Mouse (Mus musculus) heart, embryonic 14.5 days (tissue): ENCODE data around the gene Thpo. TPM values are rescaled to one million over a fixed set of nuclear protein-coding genes. Genes with fewer than 3 reads are reported as not detected.

Experiments
- ATAC-seq: fragments of 200-750 bp; cut with Nextera tagmentation; 2 replicates; pipeline ENCODE4 v1.8.0; 2017; ENCODE audit warnings: low read depth, moderate TSS enrichment; ENCODE audit not compliant: insufficient number of reproducible peaks, insufficient read depth, low FRiP score
- H3K27ac ChIP-seq, 2 experiments: fragments of 200-500 bp in 1 of 2; fragments of 300-500 bp in 1 of 2; sonication (generic) in 1 of 2; replicated peaks in 1 of 2; 2 replicates each; pipeline ENCODE4 v1.5.1; 2012 to 2014; ENCODE audit warnings: low read depth in 2 of 2, low read length in 2 of 2, control low read depth in 1 of 2, mild to moderate bottlenecking in 1 of 2, mixed read lengths in 1 of 2; ENCODE audit not compliant: control insufficient read depth in 1 of 2, insufficient read depth in 1 of 2
- H3K27me3 ChIP-seq: fragments of 300-500 bp; sonication (generic); 2 replicates; pipeline ENCODE4 v1.6.1; 2014; ENCODE audit warnings: mild to moderate bottlenecking, low read length, control low read depth; ENCODE audit not compliant: control insufficient read depth, insufficient read depth
- H3K36me3 ChIP-seq: fragments of 300-500 bp; sonication (generic); 2 replicates; pipeline ENCODE4 v1.6.1; 2014; ENCODE audit warnings: mild to moderate bottlenecking, control low read depth, low read length, mixed read lengths; ENCODE audit not compliant: control insufficient read depth, insufficient read depth
- H3K4me1 ChIP-seq, 2 experiments: fragments of 200-500 bp in 1 of 2; fragments of 300-500 bp in 1 of 2; sonication (generic) in 1 of 2; 2 replicates each; pipeline ENCODE4 v1.6.1; 2012 to 2014; ENCODE audit warnings: low read length in 2 of 2, control low read depth in 1 of 2, mixed read lengths in 1 of 2; ENCODE audit not compliant: control insufficient read depth in 2 of 2, insufficient read depth in 2 of 2
- H3K4me2 ChIP-seq: fragments of 300-500 bp; sonication (generic); 2 replicates; pipeline ENCODE4 v1.6.1; 2014; ENCODE audit warnings: mild to moderate bottlenecking, low read length
- H3K4me3 ChIP-seq, 2 experiments: fragments of 200-500 bp in 1 of 2; fragments of 300-500 bp in 1 of 2; sonication (generic) in 1 of 2; 2 replicates each; pipeline ENCODE4 v1.5.1; 2012 to 2014; ENCODE audit warnings: low read length in 2 of 2, mild to moderate bottlenecking in 2 of 2, control low read depth in 1 of 2, low read depth in 1 of 2, moderate library complexity in 1 of 2; ENCODE audit not compliant: control insufficient read depth in 1 of 2, insufficient read depth in 1 of 2
- H3K9ac ChIP-seq: fragments of 300-500 bp; sonication (generic); 2 replicates; pipeline ENCODE4 v1.6.1; 2014; ENCODE audit warnings: mild to moderate bottlenecking, low read length
- H3K9me3 ChIP-seq: fragments of 300-500 bp; sonication (generic); 2 replicates; pipeline ENCODE4 v1.6.1; 2016; ENCODE audit warnings: low read length, control low read depth; ENCODE audit not compliant: control insufficient read depth
- WGBS: fragments of 180-500 bp; shearing (Covaris S2); extraction: QIAGEN DNeasy Blood & Tissue Kit; methylation state at CpG from one replicate; pipeline ENCODE4 v1.1.7; 2014; 5-methylcytosine and 5-hydroxymethylcytosine counted together
- polyA plus RNA-seq: library from polyadenylated mRNA; unstranded; fragments of >200 nt; fragmentation: Nextera tagmentation; extraction: Ambion mirVana; gene quantifications from 2 replicates; pipeline ENCODE4 v1.2.1, GENCODE M21; 2014

The Thpo gene
- polyA plus RNA-seq, 1 experiment from 2014 or later: 0.34 TPM

GRCm38 (mm10) chr16:20693111-20693701, 41.1 kb downstream of the Thpo start, which contains the start of gene Fam131a:
TSS of gene Fam131a (plus strand) at chr16:20693241.
- Histone ChIP-seq H3K27ac (peak within 1 kb of the TSS; percentile 75), H3K4me3 (peak within 1 kb of the TSS; percentile 63 to 75), H3K9ac (peak within 1 kb of the TSS; percentile 77), H3K27me3 (no peaks in the 10 kb centered on the region), H3K4me1 (peaks cover 18 to 19% of the 10 kb centered on the region in 2 experiments), H3K9me3 (no peaks in the 10 kb centered on the region), H3K4me2 (peak within 1 kb of the TSS; percentile 80), H3K36me3 (peaks cover 45% of the 10 kb centered on the region)
- ATAC-seq: peak; percentile 89
- under 1% methylated on average over 37 of the region's 37 CpGs for WGBS

- H3K4me2 ChIP-seq: peak overlapping the region; percentile 80
- WGBS: 46% methylated on average over 16 of the region's 16 CpGs
- no peak overlapping the region for H3K4me3 ChIP-seq
- H3K9me3 ChIP-seq: no peaks in the 10 kb centered on the region
- no peak overlapping the region for H3K9ac ChIP-seq
- ATAC-seq: no peak
- H3K4me1 ChIP-seq: peaks cover 18 to 19% of the 10 kb centered on the region in 2 experiments
- peaks cover 53% of the 10 kb centered on the region for H3K36me3 ChIP-seq
- no peaks in the 10 kb centered on the region for H3K27me3 ChIP-seq
- no peak overlapping the region for H3K27ac ChIP-seq
Measured at GRCm38 (mm10) chr16:20692241-20692965, 41.9 kb downstream of the Thpo start.

- Histone ChIP-seq H3K9ac (no peak overlapping the region), H3K4me3 (no peak overlapping the region), H3K4me2 (no peak overlapping the region), H3K9me3 (no peaks in the 10 kb centered on the region), H3K27ac (no peak overlapping the region), H3K36me3 (peaks cover 61% of the 10 kb centered on the region), H3K27me3 (no peaks in the 10 kb centered on the region), H3K4me1 (peaks cover 18 to 19% of the 10 kb centered on the region in 2 experiments)
- no peak for ATAC-seq
- WGBS: 81% methylated on average over 1 of the region's 1 CpGs
Measured at GRCm38 (mm10) chr16:20691617-20692016, 42.7 kb downstream of the Thpo start.

- Histone ChIP-seq H3K36me3 (peaks cover 69% of the 10 kb centered on the region), H3K4me1 (peaks cover 15 to 16% of the 10 kb centered on the region in 2 experiments), H3K27me3 (no peaks in the 10 kb centered on the region), H3K4me3 (no peak overlapping the region), H3K9me3 (no peaks in the 10 kb centered on the region), H3K27ac (no peak overlapping the region), H3K9ac (no peak overlapping the region), H3K4me2 (no peak overlapping the region)
- WGBS: 76% methylated on average over 3 of the region's 3 CpGs
- no peak for ATAC-seq
Measured at GRCm38 (mm10) chr16:20690774-20691173, 43.5 kb downstream of the Thpo start.

GRCm38 (mm10) chr16:20677974-20678675, 56.2 kb downstream of the Thpo start:
- no peaks in the 10 kb centered on the region for H3K27me3 ChIP-seq
- peak overlapping the region; percentile 10; the same call in 1 of the 2 replicates for H3K9ac ChIP-seq
- peaks cover 88% of the 10 kb centered on the region for H3K36me3 ChIP-seq
- no peak overlapping the region for H3K4me2 ChIP-seq
- no peak for ATAC-seq
- no peaks in the 10 kb centered on the region for H3K9me3 ChIP-seq
- 59% methylated on average over 10 of the region's 10 CpGs for WGBS
- no peak overlapping the region for H3K4me3 ChIP-seq
- H3K27ac ChIP-seq: no peak overlapping the region; a peak in 1 of 4 replicates
- H3K4me1 ChIP-seq: peaks cover 7 to 32% of the 10 kb centered on the region in 2 experiments

GRCm38 (mm10) chr16:20677380-20677779, 56.9 kb downstream of the Thpo start:
- no peak overlapping the region for H3K4me2 ChIP-seq
- no peak overlapping the region for H3K9ac ChIP-seq
- no peak for ATAC-seq
- no peak overlapping the region for H3K27ac ChIP-seq
- H3K4me3 ChIP-seq: no peak overlapping the region
- H3K36me3 ChIP-seq: peaks cover 81% of the 10 kb centered on the region
- WGBS: 92% methylated on average over 5 of the region's 5 CpGs
- H3K9me3 ChIP-seq: no peaks in the 10 kb centered on the region
- peaks cover 7 to 32% of the 10 kb centered on the region in 2 experiments for H3K4me1 ChIP-seq
- H3K27me3 ChIP-seq: no peaks in the 10 kb centered on the region

GRCm38 (mm10) chr16:20676702-20677101, 57.6 kb downstream of the Thpo start:
- peaks cover 8 to 37% of the 10 kb centered on the region in 2 experiments for H3K4me1 ChIP-seq
- no peak overlapping the region for H3K4me2 ChIP-seq
- no peak overlapping the region for H3K9ac ChIP-seq
- peaks cover 74% of the 10 kb centered on the region for H3K36me3 ChIP-seq
- 85% methylated on average over 4 of the region's 4 CpGs for WGBS
- no peaks in the 10 kb centered on the region for H3K9me3 ChIP-seq
- ATAC-seq: no peak
- H3K4me3 ChIP-seq: no peak overlapping the region
- H3K27me3 ChIP-seq: no peaks in the 10 kb centered on the region
- no peak overlapping the region for H3K27ac ChIP-seq
